Mouse (Mus musculus) heart, embryonic 14.5 days (tissue): ENCODE measurements around the gene Cd151. TPM values are rescaled to one million over a fixed set of nuclear protein-coding genes. Genes with fewer than 3 reads are reported as not detected.

Experiments used
- ATAC-seq: fragments of 200-750 bp; cut with Nextera tagmentation; 2 replicates; pipeline ENCODE4 v1.8.0; 2017; ENCODE audit warnings: low read depth, moderate TSS enrichment; ENCODE audit not compliant: insufficient number of reproducible peaks, insufficient read depth, low FRiP score
- H3K27ac ChIP-seq, 2 experiments: fragments of 200-500 bp in 1 of 2; fragments of 300-500 bp in 1 of 2; sonication (generic) in 1 of 2; replicated peaks in 1 of 2; 2 replicates each; pipeline ENCODE4 v1.5.1; 2012 to 2014; ENCODE audit warnings: low read depth in 2 of 2, low read length in 2 of 2, control low read depth in 1 of 2, mild to moderate bottlenecking in 1 of 2, mixed read lengths in 1 of 2; ENCODE audit not compliant: control insufficient read depth in 1 of 2, insufficient read depth in 1 of 2
- H3K27me3 ChIP-seq: fragments of 300-500 bp; sonication (generic); 2 replicates; pipeline ENCODE4 v1.6.1; 2014; ENCODE audit warnings: mild to moderate bottlenecking, low read length, control low read depth; ENCODE audit not compliant: control insufficient read depth, insufficient read depth
- H3K36me3 ChIP-seq: fragments of 300-500 bp; sonication (generic); 2 replicates; pipeline ENCODE4 v1.6.1; 2014; ENCODE audit warnings: mild to moderate bottlenecking, control low read depth, low read length, mixed read lengths; ENCODE audit not compliant: control insufficient read depth, insufficient read depth
- H3K4me1 ChIP-seq, 2 experiments: fragments of 200-500 bp in 1 of 2; fragments of 300-500 bp in 1 of 2; sonication (generic) in 1 of 2; 2 replicates each; pipeline ENCODE4 v1.6.1; 2012 to 2014; ENCODE audit warnings: low read length in 2 of 2, control low read depth in 1 of 2, mixed read lengths in 1 of 2; ENCODE audit not compliant: control insufficient read depth in 2 of 2, insufficient read depth in 2 of 2
- H3K4me2 ChIP-seq: fragments of 300-500 bp; sonication (generic); 2 replicates; pipeline ENCODE4 v1.6.1; 2014; ENCODE audit warnings: mild to moderate bottlenecking, low read length
- H3K4me3 ChIP-seq, 2 experiments: fragments of 200-500 bp in 1 of 2; fragments of 300-500 bp in 1 of 2; sonication (generic) in 1 of 2; 2 replicates each; pipeline ENCODE4 v1.5.1; 2012 to 2014; ENCODE audit warnings: low read length in 2 of 2, mild to moderate bottlenecking in 2 of 2, control low read depth in 1 of 2, low read depth in 1 of 2, moderate library complexity in 1 of 2; ENCODE audit not compliant: control insufficient read depth in 1 of 2, insufficient read depth in 1 of 2
- H3K9ac ChIP-seq: fragments of 300-500 bp; sonication (generic); 2 replicates; pipeline ENCODE4 v1.6.1; 2014; ENCODE audit warnings: mild to moderate bottlenecking, low read length
- H3K9me3 ChIP-seq: fragments of 300-500 bp; sonication (generic); 2 replicates; pipeline ENCODE4 v1.6.1; 2016; ENCODE audit warnings: low read length, control low read depth; ENCODE audit not compliant: control insufficient read depth
- WGBS: fragments of 180-500 bp; shearing (Covaris S2); extraction: QIAGEN DNeasy Blood & Tissue Kit; methylation state at CpG from one replicate; pipeline ENCODE4 v1.1.7; 2014; 5-methylcytosine and 5-hydroxymethylcytosine counted together
- polyA plus RNA-seq: library from polyadenylated mRNA; unstranded; fragments of >200 nt; fragmentation: Nextera tagmentation; extraction: Ambion mirVana; gene quantifications from 2 replicates; pipeline ENCODE4 v1.2.1, GENCODE M21; 2014

Gene Cd151
- polyA plus RNA-seq, 1 experiment from 2014 or later = 115 TPM

- H3K4me1 ChIP-seq = peaks cover 24 to 37% of the 10 kb centered on the region in 2 experiments
- H3K9me3 ChIP-seq = no peaks in the 10 kb centered on the region
- H3K27me3 ChIP-seq = no peaks in the 10 kb centered on the region
- peak within 1 kb of the TSS; percentile 71 to 96 for H3K4me3 ChIP-seq
- WGBS = 5% methylated on average over 53 of the region's 53 CpGs
- H3K9ac ChIP-seq = peak within 1 kb of the TSS; percentile 83
- peak within 1 kb of the TSS; percentile 34 to 63; a peak in 2 of 4 replicates for H3K27ac ChIP-seq
- H3K4me2 ChIP-seq = peak within 1 kb of the TSS; percentile 92
- peak; percentile 65 for ATAC-seq
- H3K36me3 ChIP-seq = peaks cover 42% of the 10 kb centered on the region
Observed at GRCm38 (mm10) chr7:141437178-141438120, 29.7 kb upstream of the Cd151 start, which contains the start of gene Slc25a22. TSS of gene Slc25a22 (minus strand) at chr7:141437892.

DNA sequence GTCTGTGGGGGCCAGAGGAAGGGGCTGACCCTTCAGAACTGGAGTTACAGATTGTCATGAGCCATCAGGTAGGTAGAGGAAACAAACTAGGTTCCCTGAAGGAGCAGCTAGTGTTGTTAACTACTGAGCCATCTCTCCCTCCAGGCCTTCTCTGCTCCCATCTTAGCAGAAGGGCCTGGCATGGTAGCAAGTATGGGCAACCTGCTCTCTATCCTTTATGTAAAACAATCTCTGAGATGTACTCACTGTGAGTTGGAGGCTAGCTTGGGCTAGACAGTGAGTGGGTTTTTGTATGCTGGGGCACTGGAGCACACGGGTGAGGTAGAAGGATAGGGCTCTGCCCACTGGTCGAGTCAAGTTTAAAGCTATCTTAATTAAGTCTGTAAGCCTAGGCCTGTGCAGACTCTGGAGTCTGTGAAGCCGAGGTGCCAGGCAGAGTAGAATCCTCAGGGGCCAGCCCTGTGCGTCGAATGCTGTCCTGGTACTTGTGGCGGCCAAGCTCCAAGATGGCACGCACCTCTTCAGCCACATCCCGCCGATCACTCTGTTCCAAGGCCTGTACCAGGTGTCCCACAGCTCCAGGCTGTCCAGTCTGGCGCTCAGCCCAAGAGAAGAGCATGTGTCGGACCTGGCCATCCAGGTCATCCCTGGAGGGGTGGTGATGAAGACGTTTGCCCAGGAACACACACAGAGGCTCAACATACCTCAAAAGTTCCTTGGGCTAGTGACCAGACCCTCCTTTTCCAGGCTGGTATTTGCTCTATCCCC is 28.8 kb upstream of the Cd151 start:
- no peak overlapping the region for H3K4me3 ChIP-seq
- H3K9me3 ChIP-seq = no peaks in the 10 kb centered on the region
- WGBS = 89% methylated on average over 12 of the region's 12 CpGs
- H3K27me3 ChIP-seq = no peaks in the 10 kb centered on the region
- H3K27ac ChIP-seq = no peak overlapping the region
- ATAC-seq = no peak
- peaks cover 37% of the 10 kb centered on the region for H3K36me3 ChIP-seq
- H3K4me2 ChIP-seq = no peak overlapping the region
- H3K9ac ChIP-seq = no peak overlapping the region
- peaks cover 33 to 46% of the 10 kb centered on the region in 2 experiments for H3K4me1 ChIP-seq

DNA sequence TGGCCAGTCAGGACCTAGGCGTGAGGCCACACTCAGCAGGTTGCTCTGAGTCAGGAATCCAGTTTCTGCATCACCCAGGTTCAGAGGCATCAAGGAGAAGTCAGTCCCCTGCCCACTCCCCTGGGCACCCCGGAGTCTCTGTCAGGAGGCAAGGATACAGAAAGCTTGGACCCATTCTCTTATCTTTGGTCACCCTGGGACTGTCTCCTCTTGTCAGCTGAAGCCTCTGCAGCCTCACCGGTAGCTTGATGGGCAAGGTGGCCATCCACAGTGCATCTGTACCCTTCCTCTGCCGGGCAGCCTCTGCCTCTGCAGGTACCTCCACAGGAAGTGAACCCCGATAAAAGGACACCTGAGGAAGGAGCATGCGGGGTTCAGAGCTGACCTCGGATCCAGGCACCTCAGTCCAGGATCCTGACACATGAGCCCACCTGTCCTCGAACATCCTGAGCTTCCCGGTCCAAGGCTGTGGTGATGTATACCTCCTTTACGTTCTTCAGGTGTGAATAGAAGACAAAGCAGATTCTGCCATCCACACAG is 28.0 kb upstream of the Cd151 start:
- Histone ChIP-seq H3K36me3 (peaks cover 32% of the 10 kb centered on the region), H3K4me1 (peaks cover 33 to 42% of the 10 kb centered on the region in 2 experiments), H3K4me3 (no peak overlapping the region), H3K9me3 (no peaks in the 10 kb centered on the region), H3K4me2 (no peak overlapping the region), H3K27me3 (no peaks in the 10 kb centered on the region), H3K9ac (no peak overlapping the region), H3K27ac (no peak overlapping the region)
- ATAC-seq = no peak
- 92% methylated on average over 10 of the region's 10 CpGs for WGBS

DNA sequence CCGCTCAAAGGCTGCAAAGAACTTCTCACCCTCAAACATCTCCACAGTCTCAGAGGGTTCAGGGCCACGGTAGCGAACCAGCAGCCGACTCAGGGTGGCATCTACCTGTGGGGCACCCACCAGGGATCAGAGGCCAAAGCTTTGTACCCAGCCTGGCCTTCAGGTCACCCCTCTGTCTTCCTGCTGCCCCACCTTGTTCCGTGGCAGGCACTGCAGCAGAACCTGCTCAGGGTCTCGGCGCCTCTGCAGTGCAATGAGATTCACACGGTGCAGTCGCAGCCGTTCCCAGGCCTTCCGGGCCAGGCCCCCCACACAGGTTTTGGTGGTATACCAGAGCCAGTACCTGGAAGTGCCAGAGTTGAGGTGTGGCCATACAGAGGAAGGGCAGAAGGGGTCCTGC is 27.4 kb upstream of the Cd151 start:
- ATAC-seq = no peak
- no peaks in the 10 kb centered on the region for H3K9me3 ChIP-seq
- 95% methylated on average over 11 of the region's 11 CpGs for WGBS
- H3K27me3 ChIP-seq = no peaks in the 10 kb centered on the region
- H3K4me2 ChIP-seq = no peak overlapping the region
- no peak overlapping the region for H3K27ac ChIP-seq
- H3K4me1 ChIP-seq = peaks cover 28 to 36% of the 10 kb centered on the region in 2 experiments
- H3K4me3 ChIP-seq = no peak overlapping the region
- H3K9ac ChIP-seq = no peak overlapping the region
- peaks cover 32% of the 10 kb centered on the region for H3K36me3 ChIP-seq

DNA sequence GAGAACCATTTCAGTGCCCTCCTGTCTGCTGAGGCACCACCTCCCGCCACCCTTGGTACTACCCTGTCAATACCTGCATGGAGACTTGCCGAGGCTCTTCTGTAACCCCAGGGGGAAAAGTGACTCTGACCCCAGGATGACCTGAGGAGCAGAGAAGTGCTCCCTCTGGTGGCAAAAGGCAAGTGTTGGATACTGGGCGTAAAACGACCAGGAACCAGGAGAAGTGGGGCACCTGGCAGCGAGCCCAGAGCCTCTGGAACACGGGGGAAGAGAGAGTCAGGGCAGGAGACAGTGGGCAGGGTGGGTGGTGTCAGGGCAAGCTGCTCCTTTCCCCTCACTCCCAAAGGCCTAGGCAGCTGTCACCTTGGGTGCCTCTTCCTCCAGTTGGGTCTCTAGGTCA is 26.6 kb upstream of the Cd151 start:
- H3K27ac ChIP-seq = no peak overlapping the region
- no peaks in the 10 kb centered on the region for H3K9me3 ChIP-seq
- peaks cover 24 to 28% of the 10 kb centered on the region in 2 experiments for H3K4me1 ChIP-seq
- 17% methylated on average over 6 of the region's 6 CpGs for WGBS
- no peak overlapping the region for H3K4me2 ChIP-seq
- peaks cover 32% of the 10 kb centered on the region for H3K36me3 ChIP-seq
- H3K27me3 ChIP-seq = no peaks in the 10 kb centered on the region
- H3K4me3 ChIP-seq = no peak overlapping the region
- H3K9ac ChIP-seq = no peak overlapping the region
- no peak for ATAC-seq

- H3K27ac ChIP-seq = no peak overlapping the region
- no peak overlapping the region for H3K4me3 ChIP-seq
- 95% methylated on average over 9 of the region's 9 CpGs for WGBS
- ATAC-seq = no peak
- peaks cover 32% of the 10 kb centered on the region for H3K36me3 ChIP-seq
- H3K4me2 ChIP-seq = no peak overlapping the region
- no peak overlapping the region for H3K9ac ChIP-seq
- H3K27me3 ChIP-seq = no peaks in the 10 kb centered on the region
- peaks cover 22 to 25% of the 10 kb centered on the region in 2 experiments for H3K4me1 ChIP-seq
- H3K9me3 ChIP-seq = no peaks in the 10 kb centered on the region
Observed at GRCm38 (mm10) chr7:141441460-141441859, 25.7 kb upstream of the Cd151 start.

GRCm38 (mm10) chr7:141442199-141442598 is 25.0 kb upstream of the Cd151 start:
- Histone ChIP-seq H3K27me3 (no peaks in the 10 kb centered on the region), H3K9me3 (no peaks in the 10 kb centered on the region), H3K4me3 (no peak overlapping the region), H3K27ac (no peak overlapping the region), H3K36me3 (peaks cover 32% of the 10 kb centered on the region), H3K9ac (no peak overlapping the region; the same call in 1 of the 2 replicates), H3K4me1 (peaks cover 21% of the 10 kb centered on the region in 2 experiments), H3K4me2 (no peak overlapping the region)
- no peak for ATAC-seq
- 92% methylated on average over 13 of the region's 13 CpGs for WGBS
